Mouse (Mus musculus) olfactory bulb, adult 2 months (tissue): ENCODE data around the gene Ptgdr. TPM values are rescaled to one million over a fixed set of nuclear protein-coding genes. Genes with fewer than 3 reads are reported as not detected.
"Not testable (repeated sequence)": the region's sequence is repeated elsewhere in the genome, so short reads cannot be mapped to it uniquely, and the experiment has no call there.

Source experiments
- H3K27ac ChIP-seq: fragments of 200-500 bp; 2 replicates; pipeline ENCODE4 v1.5.1; 2012; ENCODE audit warnings: low read depth, low read length; ENCODE audit not compliant: insufficient read depth
- H3K4me1 ChIP-seq: fragments of 200-500 bp; 2 replicates; pipeline ENCODE4 v1.6.1; 2012; ENCODE audit warnings: low read length; ENCODE audit not compliant: control insufficient read depth, insufficient read depth
- H3K4me3 ChIP-seq: fragments of 200-500 bp; 2 replicates; pipeline ENCODE4 v1.5.1; 2012; ENCODE audit warnings: mild to moderate bottlenecking, low read depth, low read length, moderate library complexity; ENCODE audit not compliant: insufficient read depth
- CTCF ChIP-seq: fragments of 200-500 bp; IDR thresholded peaks from 2 replicates; pipeline ENCODE4 v1.5.1; 2012; ENCODE audit warnings: low read depth, mild to moderate bottlenecking, low read length, moderate library complexity; ENCODE audit not compliant: insufficient read depth
- POLR2A ChIP-seq: fragments of 200-500 bp; IDR thresholded peaks from 2 replicates; pipeline ENCODE4 v1.6.1; 2012; ENCODE audit warnings: mild to moderate bottlenecking, low read depth, low read length, moderate library complexity; ENCODE audit not compliant: insufficient read depth
- WGBS: fragments of 180-500 bp; shearing (Covaris S2); methylation state at CpG from one replicate; pipeline ENCODE4 v1.1.7; 2018; 5-methylcytosine and 5-hydroxymethylcytosine counted together
- polyA plus RNA-seq: library from polyadenylated mRNA; stranded (reverse); fragments of >200 nt; gene quantifications from 2 replicates; pipeline ENCODE4 v1.2.4, GENCODE M21; 2012; ENCODE audit warnings: low replicate concordance; ENCODE audit not compliant: missing spikeins, insufficient read depth, insufficient read length

Ptgdr gene
- polyA plus RNA-seq, 1 experiment, result not detected

GRCm38 (mm10) chr14:44847740-44848139 is 11.4 kb downstream of the Ptgdr start:
- Histone ChIP-seq H3K27ac (no peak overlapping the region), H3K4me1 (peaks cover 4% of the 10 kb centered on the region; the same call in 1 of the 2 replicates), H3K4me3 (no peak overlapping the region)
- 89% methylated on average over 2 of the region's 2 CpGs for WGBS
- TF ChIP-seq POLR2A (no peak), CTCF (no peak)

GRCm38 (mm10) chr14:44846558-44847263 is 12.5 kb downstream of the Ptgdr start:
- Histone ChIP-seq H3K27ac (no peak overlapping the region), H3K4me1 (peaks cover 4% of the 10 kb centered on the region; the same call in 1 of the 2 replicates), H3K4me3 (no peak overlapping the region)
- 75% methylated on average over 6 of the region's 6 CpGs for WGBS
- TF ChIP-seq CTCF (no peak), POLR2A (no peak)

- Histone ChIP-seq H3K27ac (no peak overlapping the region), H3K4me1 (peaks cover 4% of the 10 kb centered on the region; the same call in 1 of the 2 replicates), H3K4me3 (no peak overlapping the region)
- WGBS, result 44% methylated on average over 15 of the region's 15 CpGs
- no peak for TF ChIP-seq POLR2A
- no peak for TF ChIP-seq CTCF
Measured at GRCm38 (mm10) chr14:44843768-44844755, 15.1 kb downstream of the Ptgdr start.

- no peak for TF ChIP-seq POLR2A
- TF ChIP-seq CTCF, result no peak
- Histone ChIP-seq H3K4me1 (peaks cover under 1% of the 10 kb centered on the region; the same call in 1 of the 2 replicates), H3K4me3 (no peak overlapping the region), H3K27ac (no peak overlapping the region)
- WGBS, result 61% methylated on average over 1 of the region's 1 CpGs
Measured at GRCm38 (mm10) chr14:44838685-44839084, 20.5 kb downstream of the Ptgdr start.

GRCm38 (mm10) chr14:44835132-44835531 is 24.0 kb downstream of the Ptgdr start:
- no peaks in the 10 kb centered on the region for H3K4me1 ChIP-seq
- H3K4me3 ChIP-seq, result no peak overlapping the region
- WGBS, result 64% methylated on average over 2 of the region's 2 CpGs
- TF ChIP-seq POLR2A, result no peak
- TF ChIP-seq CTCF, result no peak
- no peak overlapping the region for H3K27ac ChIP-seq

- H3K4me3 ChIP-seq, H3K4me1 ChIP-seq, H3K27ac ChIP-seq: not testable (repeated sequence)
- 31% methylated on average over 3 of the region's 3 CpGs for WGBS
Measured at GRCm38 (mm10) chr14:44834134-44834533, 25.0 kb downstream of the Ptgdr start.

- not testable (repeated sequence) for H3K4me1 ChIP-seq, H3K4me3 ChIP-seq, H3K27ac ChIP-seq
- 95% methylated on average over 4 of the region's 4 CpGs for WGBS
Measured at GRCm38 (mm10) chr14:44833096-44833495, 26.1 kb downstream of the Ptgdr start.

GRCm38 (mm10) chr14:44827736-44828135 is 31.4 kb downstream of the Ptgdr start:
- TF ChIP-seq POLR2A, result no peak
- no peak for TF ChIP-seq CTCF
- no peak overlapping the region for H3K27ac ChIP-seq
- no peaks in the 10 kb centered on the region for H3K4me1 ChIP-seq
- 62% methylated on average over 4 of the region's 4 CpGs for WGBS
- no peak overlapping the region for H3K4me3 ChIP-seq
